Mouse (Mus musculus) frontal cortex, postnatal 36 days (tissue): ENCODE results near the gene Mgat4a.

Experiments
- DNase-seq, 2 experiments: peaks; one replicate each; pipeline ENCODE4 v3.0.0; 2022; ENCODE audit warnings: low spot score in 2 of 2

The Mgat4a gene

DNA sequence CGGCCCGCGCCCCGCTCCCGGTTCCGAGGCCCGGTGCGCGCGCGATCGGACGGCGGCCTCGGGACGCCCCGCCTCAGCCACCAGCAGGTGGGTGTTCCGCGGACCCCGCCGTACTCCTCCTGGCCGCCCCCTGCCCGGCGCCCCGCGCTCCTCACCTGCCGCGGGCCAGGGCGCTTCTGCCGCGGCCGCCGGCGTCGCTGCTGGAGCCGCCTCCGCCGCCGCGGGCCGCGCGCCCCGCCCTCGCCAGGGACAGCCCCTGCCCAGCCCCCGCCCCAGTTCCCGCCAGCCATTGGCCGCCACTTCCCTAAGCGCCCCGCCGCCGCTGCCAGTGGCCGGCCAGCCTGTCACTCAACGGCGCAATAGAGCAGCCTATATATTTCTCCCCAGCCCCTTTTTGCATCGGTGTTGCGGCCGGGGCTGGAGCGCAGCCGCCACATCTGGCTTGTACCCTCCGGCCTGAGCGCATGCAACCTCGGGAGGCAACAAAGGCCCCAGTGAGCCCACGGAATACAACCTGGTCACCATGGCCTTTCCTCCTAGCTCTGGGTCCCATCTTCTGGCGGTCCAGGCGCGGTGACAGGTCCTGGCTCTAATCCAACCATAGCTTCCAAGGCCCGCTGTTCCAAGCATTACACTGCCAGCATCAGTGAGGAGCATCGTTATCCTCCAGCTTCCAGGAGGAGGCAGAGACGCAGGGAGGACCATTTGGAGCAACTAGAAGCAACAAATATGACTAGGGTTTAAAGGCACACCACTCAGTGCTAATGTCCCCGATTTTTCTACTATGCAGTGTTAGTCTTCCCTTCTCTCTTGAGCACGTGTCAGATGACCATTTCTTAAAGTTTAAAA, at the start of gene Mgat4a:
Gene Mgat4a, minus strand, starts transcription at position 207 of the 849 bp plus-strand sequence.
- peak; percentile 90 for DNase-seq

DNA sequence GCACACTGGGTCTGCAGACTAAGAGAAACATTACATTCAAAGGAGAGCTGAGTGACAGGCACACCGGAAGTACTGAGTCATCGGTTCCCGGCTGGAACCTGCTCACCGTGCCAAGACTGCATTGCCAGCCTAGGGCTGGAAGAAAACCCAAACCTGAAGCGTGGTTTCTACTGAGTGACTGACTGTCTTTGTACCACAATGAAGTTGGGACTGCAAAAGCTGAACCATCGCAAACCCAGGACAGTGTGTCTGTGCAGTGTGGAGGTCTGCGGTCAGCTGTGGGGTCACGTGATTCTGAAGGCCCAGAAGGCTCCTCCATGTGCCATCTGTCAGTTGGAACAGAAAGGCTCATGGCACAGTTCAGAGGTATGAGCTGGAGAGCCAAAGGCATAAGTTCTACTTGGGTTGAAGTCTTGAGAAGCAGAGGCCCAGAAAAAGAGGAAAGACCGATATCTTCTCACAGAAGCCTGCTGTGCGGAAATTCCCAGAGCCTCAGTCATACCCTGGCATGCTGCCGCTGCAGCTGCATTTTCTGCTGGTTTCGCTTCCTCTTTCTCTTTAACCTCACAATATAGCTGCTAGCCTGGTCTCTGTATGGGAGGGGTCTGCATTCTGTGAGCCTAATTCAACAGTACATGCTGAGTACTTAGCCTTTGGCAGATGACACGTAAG, 45.1 kb upstream of the Mgat4a start:
- peak; percentile 33 to 62 for DNase-seq

DNA sequence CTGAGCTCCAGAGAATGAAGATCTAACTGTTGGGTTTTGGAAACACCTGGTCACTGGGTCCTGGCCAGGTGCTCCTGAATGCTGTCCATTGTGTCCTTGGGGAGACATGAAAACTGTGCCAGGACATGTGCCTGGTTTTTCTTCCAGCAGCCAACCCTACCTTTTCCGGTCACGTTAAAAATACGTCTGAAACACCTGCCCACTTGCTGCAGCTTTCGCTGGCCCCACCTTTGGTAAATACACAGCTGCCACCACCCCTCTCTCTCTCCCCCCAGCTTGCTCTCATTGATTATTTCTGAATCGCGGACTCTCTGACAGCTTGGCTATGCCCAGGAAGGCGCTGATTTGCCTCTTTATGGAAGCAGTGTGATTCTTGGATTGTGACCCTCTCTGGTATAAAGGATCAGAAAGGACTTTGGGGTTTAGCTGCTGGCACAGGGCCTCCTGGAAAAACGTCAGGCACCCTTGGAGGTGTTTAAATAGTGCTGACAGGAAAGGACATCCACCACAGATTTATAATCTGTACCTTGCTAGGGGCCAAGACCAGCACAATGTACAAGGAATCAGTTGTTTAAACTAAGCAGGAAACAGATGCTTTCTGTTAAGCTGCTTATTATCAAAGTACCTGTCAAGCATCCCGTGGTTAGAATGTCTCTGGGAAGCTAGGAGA, 43.1 kb upstream of the Mgat4a start:
- no peak for DNase-seq

DNA sequence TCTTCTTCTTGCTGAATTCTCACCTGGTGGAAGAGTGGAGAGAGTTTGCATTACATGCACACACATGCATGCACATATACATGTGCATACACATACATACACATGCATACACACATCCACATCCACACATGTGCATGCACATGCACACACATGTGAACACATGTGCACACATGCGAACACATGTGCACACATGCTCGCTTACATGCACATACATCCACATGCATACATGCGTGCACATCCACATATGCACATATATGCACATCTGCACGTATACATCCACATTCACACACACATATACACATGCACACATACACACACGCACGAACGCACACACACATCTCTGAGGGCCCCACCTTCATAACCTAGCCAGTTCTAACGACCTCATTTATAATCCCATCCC, 42.4 kb upstream of the Mgat4a start:
- DNase-seq = no peak

DNA sequence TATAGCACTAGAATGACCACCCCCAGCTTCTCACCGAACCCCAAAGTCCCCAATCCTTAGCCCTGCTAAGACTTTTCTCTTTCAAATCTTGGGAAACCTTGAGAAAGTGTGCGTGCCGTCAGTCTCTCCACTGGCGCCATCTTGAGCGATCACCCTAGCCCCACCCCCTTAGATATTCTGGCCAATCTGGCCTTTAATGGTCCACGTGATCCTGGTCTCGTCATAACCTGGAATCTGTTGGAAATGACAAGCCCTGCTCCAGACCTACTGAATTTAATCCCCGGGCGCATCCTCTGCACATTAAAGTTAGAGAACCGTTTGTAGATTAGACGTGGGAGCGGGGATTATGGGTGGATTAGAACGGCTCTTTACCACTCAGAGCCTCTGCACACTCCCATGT, 38.9 kb upstream of the Mgat4a start:
- no peak for DNase-seq

DNA sequence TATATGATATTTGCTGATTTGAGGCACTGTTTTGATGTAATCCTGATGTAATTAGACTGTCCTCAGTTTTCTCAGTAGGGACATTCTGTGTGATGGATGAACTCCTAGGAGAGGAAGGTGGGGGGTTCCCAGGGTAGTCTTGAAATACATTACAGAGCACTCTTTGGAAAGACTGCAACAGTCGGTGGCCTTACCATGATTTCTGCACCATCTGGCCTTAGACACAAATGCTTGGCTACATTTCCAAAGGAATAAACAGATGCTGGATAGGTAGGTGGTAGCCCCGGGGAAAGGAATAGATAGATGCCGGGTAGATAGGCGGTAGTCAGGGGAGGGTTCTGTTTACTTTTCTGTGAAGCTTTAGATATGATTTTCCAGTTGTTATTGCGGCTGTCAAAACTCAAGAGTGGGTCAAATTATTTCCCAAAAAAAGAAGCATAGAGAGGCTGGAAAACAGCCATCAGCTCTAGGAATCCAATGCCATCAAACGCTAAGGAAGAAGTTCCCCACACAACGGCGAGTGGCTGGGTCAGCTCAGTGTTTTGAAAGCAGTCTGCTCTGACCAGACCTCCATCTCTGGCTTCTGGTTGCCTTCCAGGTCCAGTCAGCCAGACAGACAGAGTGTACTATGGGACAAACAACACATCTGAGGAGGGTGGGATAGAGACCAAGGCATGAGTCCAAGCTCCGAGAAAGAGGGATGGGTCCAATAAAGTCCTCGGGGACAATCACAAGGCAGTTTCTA, 31.9 kb upstream of the Mgat4a start:
- no peak for DNase-seq

DNA sequence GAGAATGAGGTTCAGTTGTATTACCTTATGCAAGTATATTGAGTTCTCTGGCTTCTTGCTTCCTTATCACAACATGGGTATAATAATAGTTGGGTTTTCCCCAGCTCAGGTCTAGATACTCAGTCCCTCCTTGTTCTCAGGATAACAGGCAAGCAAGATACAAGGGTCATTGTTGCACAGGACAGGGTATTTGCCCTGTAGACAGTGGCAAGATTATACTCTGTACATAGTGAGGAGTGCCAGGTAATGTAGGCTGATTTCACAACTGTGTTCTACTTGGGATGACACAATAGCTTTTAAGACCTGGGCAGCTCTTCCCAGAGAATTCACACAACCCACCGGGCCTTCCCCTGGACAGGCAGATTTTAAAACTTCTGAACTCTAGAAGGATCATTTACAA, 27.6 kb upstream of the Mgat4a start:
- DNase-seq = no peak

DNA sequence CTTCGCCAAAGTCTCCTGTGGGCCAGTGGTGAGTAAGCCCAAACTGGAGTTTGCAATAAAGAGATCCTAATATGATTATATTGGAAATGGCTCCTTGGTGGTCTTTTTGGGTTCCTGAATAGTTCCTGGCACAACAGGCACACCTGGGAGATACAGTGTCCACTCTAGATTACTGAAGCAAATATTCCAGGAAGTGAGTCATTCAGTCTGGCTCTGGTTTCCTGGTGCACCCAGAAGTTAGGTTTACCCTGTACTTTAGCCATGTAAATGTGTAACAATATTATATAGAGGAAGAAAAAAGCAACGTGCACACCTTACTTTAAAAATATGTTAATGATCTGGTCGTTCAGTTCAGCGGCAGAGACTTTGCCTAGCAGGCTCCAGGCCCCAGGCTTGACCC, 25.9 kb upstream of the Mgat4a start:
- no peak for DNase-seq

DNA sequence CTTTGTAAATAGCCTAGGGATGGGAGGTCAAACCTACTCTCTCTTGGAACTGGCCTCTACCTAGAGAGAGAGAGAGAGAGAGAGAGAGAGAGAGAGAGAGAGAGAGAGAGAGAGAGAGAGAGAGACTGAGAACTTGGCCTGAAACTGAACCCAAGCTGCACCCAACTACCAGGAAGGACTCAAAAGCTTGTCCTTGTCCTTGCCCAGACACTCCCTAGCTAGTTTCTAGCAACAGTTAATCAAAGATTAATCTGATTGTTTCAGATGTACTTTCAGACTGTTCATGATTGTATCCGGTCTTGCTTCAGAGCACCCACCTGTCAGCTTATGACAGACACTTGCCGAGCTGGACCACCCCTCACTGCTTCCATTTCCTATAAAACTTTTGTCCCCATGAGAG, 25.5 kb upstream of the Mgat4a start:
- DNase-seq = no peak

DNA sequence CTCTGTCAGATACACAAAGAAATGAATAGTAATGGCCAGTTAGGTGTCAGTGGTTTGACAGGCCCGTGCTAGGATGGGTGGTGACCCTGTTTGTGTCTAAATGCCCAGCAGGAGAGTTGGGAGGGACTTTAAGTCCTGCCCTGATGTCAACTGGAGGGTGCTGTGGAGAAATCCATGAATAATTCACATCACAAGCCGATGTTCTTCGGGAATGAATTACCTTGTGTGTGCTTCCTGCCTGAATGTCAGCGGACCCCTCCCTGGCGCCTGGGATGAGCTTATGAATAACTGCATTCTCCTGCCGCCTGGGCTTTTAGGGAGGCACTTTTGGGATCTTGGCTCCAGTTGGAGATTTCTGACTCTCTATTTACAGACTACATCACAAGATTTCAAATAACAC, 24.6 kb upstream of the Mgat4a start:
- DNase-seq = no peak

DNA sequence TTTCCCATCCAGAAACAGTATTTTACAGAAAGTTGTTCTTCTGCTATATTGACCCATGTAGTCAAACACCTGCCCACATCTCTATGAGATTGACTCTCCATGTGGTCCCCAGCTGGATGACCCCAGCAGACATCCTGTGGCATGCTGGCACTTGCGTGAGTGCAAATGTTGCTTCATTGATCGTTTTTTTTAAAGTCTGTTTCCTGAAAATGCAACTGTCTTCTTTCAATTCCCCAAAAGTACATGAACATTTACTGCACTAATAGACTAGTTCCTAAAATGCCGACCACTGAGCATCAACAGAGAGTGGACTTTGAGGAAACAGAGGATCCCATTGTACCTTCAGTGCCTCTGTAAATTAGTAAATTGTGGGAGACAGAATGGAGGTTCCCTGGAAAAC, 21.1 kb upstream of the Mgat4a start:
- DNase-seq = no peak

DNA sequence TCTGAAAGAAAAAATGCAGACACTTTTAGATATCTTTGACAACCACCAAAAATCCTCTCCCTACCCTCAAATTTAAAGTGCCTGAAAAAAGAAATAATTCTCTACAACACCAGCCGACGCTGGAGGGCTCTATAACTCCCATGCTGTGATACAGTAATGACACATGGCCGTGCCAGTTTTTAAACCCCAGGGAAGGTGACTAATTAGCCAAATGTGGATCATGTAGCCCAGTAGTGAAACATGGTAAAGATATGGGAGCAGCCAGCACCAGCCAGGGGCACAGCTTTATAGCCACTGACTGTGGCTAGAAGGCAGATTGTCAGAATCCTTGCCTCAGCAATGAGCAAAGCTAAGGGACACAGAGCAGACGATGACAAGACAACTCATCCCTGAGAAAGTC, 19.5 kb upstream of the Mgat4a start:
- peak; percentile 8 to 23 for DNase-seq

DNA sequence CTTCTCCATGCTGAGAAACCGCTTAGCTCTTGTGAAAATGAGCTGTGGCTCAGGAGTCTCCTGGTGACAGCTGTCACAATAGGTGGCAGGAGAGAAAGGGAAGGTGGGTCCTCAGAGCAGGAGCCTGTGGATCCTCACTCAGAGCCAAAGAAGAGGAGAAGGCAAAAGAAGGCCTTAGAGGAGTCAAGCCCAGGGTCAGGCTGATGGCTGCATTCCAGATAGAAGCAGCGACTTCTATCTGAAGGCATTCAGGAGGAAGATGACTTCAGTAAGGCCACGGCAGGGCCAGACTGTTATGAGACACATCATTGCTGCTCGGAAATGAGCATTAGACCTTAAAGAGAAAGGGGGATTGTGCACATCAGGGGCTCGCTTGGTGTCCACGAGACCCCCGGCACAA, 11.2 kb upstream of the Mgat4a start:
- DNase-seq = no peak

DNA sequence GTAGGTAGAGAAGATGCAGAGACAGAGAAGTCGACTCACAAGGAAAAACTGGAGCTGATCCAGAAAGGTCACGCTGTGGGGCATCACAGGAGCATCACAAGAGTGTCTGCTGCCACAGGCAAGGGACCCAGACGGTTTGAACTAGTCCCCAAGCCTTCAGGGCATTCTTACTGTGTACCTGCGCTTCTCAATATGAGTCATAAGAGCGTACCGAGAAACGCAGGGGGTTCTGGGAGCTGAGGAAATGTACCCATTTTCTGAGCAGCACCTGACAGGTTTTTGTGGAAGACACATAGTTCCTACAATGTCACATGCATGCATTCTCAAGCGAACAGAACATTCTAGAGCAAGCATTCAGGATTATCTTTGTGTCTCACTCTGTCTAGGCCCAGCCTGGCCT, 8.7 kb upstream of the Mgat4a start:
- no peak for DNase-seq

DNA sequence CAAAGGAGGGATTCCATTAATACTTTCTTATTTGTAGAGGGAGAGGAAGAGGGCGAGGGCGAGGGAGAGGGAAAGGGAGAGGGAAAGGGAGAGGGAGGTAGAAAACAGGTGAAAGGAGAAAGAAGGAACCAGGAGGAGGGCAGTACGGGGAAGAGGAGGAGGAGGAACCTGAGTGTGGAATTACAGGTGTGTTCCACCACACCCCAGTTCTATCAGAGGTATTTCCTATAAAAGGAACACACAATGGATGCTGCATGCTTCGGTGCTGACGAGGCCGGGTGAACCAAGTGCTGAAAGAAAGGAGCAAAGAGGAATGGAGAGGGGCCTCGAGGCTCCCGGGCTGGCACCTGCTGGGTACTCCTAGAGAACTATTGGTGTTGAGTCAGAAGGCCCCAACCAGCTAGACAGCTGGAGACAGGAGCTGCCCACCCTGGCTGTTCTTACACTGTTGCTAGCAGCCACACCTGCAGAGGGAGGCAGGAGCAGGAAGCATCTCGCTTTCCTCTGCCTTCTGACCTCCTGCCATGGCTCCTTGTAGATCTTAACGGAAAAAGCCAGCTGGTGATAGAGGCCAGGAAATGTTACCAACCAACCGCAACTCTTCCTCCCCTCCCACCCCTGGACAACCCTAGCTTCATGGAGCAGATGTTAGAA, 5.7 kb upstream of the Mgat4a start:
- no peak for DNase-seq

DNA sequence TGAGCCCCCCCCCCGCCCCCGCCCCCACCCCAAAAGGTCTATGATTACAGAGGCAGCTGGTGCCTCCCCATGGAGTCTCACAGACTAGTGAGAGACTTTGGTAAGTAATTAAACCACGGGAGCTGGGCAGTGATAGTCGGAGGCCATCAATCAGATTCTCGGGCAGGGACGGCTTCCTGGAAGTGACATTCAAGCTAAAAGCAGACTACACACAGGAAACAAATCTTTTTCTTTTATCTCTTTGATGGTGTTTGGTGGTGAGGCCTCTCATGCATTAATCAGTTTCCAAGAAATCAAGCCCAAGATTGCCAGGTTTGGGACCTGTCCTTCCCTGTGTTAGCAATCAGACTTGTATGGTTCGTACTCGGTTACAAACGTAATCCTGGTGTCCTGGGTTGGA, 3.4 kb upstream of the Mgat4a start:
- no peak for DNase-seq

DNA sequence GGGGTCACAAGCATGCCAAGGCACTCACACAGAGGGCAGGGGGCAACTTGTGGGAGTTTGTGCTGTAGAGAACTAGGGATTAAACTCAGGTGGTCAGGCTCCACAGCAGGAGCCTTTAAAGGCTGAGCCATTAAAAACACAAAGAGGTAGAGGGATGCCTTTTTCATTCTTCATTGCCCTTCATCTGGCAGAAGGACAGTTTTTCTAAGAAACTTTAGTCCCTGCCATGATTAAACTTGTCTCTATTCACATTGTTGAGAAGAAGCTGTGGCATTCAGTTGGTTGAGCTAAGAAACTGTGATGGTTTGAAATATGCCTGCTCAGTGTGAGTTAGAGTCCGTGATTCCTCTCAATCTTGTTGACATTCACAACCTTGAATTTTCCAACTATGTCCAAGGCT, 2.2 kb upstream of the Mgat4a start:
- DNase-seq = no peak

DNA sequence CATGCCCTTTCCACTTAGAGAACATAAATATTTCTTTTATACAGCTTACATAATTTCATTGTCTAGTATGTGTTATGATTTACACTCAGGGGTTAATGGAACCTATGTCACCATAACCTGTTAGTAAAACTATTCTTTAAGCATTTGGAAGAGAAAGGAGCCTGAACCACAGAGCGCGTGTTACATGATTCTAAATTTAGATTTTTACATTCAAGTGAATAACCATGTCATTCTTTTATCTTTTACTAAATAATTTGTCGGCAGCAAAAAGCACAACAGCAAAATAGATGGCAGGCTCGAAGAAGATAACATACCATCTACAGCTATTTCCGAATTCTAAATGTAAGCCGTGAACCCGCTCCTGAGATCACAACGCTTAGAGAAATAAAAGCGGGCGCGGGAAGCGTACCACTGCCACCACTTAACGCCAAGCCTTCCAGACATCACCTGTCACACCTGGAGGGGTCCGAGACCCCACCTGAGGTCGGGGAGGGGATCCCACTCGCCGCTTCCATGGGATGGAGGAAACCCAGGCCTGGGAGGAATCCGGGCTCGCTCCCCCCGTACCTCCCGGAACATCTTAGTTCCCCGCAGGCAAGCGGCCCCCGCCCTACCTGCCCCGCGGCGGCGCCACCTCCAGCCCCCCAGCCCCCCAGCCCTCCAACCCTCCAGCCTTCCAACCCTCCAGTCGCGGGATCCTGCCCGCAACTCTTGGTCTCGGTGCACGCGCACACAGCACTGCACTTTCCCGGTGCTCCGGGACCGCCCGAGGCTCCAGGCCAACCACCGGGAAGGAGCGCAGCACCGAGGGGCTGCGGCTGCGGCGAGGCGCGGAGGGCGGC, 627 bp downstream of the Mgat4a start:
- DNase-seq = peak in 1 of 2 experiments; percentile 28

DNA sequence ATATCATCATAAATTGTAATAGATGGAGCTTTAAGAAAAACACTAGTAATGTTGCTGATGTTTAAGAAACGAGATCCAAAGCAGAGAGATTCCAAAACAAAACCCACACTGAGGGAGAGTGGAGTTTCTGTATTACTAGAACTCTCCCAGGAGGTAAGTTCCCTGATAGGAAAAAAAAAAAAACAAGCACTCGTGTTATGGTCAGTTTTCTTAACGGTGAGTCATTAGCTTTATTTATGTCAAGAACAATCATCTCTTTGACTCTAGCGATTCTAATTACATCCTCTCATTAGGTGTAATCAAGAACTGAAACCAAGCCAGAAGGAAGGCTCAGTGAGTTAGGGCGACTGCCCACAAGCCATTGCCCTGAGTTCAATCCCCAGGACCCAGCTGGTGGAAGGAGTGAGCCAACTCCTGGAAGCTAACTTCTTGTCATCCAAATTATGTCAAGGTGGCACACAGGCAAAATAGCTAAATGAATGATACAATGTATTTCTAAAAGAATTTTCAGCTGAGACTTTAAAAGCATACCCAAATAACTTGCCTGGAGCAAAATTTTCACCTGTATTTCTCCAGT, 6.2 kb downstream of the Mgat4a start:
- DNase-seq = no peak

DNA sequence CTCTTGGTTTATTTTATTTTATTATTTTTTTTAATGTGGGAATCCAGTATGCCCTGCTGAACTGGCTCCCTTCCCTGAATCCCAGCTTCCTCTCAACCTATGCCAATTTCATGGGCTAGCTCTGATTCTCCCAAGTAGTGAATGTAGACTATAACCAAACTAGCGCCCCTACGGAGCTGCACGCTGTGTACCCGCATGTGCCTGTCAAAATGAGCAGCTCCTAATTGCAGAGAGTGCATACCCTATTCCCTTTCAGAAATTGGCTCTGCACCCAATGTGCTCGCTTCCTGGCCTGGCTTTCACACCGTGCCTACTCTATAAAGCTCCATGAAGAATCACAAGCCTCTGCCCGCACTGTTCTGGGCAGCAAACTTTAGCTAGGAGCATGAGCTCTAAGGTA, 7.6 kb downstream of the Mgat4a start:
- no peak for DNase-seq

DNA sequence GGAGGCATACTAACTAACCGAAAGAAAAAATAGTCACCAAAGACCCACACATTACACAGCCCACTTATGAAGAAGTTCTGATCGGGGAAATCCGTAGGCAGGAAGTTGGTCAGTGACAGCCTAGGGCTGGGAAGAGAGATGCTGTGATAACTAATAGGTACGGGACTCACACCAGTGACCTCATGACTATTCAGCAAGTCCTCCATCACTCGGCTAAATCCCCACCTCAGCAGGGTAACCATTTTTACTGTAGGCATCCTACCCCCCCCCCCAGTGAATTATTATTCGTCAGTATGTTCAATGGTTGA, 8.3 kb downstream of the Mgat4a start:
- no peak for DNase-seq
